Mouse (Mus musculus): ENCODE data around the gene Ero1lb. TPM values are rescaled to one million over a fixed set of nuclear protein-coding genes. Genes with fewer than 3 reads are reported as not detected.
"Not testable (repeated sequence)": the region's sequence is repeated elsewhere in the genome, so short reads cannot be mapped to it uniquely, and the experiment has no call there.

Ero1lb gene
- total RNA-seq, 2 experiments from 2014 or later: 0.89 to 1.3 TPM

DNA sequence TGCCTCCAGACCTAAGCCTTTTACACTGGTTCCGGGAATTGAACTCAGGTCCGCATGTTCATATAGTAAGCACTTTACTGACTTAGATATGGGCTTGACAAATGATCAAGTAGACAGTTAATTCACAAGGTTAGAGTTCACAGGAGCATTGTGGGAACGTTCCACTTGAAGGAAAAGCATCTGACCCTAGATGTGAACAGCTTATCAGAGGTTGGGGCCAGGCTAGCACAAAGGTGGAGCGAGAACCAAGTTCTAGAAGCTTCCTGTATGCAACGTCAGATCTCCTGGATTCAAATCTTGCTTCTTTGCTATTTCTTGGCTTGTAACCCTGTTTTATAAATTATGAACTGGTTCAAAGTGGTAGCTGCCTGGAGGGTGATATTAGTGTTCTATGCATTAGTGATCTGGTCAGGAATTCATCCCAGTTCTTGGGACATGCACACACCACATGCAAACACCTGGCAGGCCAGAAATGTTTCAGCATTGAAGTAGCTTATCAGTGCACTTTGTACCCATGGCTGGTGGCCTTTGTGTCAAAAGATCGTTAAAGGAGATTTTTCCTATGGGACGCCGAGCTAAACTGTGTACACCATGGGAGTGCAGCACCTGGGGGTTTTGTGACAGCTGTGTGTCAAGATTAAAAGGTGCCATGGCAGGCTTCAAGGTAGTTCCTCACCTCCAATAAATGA lies 21.6 kb upstream of the Ero1lb start:
- Histone ChIP-seq H3K4me3 (no peak overlapping the region), H3K27ac (no peak overlapping the region)
- no peak for TF ChIP-seq CTCF (IDR thresholded peaks at IDR 0.05)
- DNase-seq: no peak
- intact Hi-C loops (cut with DNase I): no loop called here

DNA sequence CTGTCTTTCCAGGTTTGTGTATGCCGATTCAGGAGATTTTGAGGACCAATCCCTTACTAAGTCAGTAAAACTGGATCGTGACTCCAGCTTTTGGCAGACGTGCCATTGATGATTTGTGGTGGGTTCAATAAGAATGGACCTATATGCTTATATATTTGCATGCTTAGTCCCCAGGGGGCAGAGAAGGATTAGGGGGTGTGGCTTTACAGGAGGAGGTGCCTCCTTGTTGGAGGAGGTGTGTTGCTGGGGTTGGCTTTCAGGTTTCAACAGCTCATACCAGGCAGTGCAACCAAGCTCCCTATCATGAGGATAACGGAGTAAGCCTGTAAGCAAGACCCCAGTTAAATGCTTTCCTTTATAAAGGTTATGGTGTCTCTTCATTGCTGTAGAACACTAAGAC lies 11.5 kb upstream of the Ero1lb start:
- intact Hi-C loops (cut with DNase I): no loop called here
- DNase-seq: no peak
- Histone ChIP-seq H3K27ac (no peak overlapping the region), H3K4me3 (no peak overlapping the region)
- TF ChIP-seq CTCF (IDR thresholded peaks at IDR 0.05): no peak

- no peak overlapping the region for H3K27ac ChIP-seq
- intact Hi-C loops (cut with DNase I): no loop called here
- H3K4me3 ChIP-seq: no peak overlapping the region
- no peak for TF ChIP-seq CTCF (IDR thresholded peaks at IDR 0.05)
- DNase-seq: no peak
Observed at GRCm38 (mm10) chr13:12559044-12559443, 6.6 kb upstream of the Ero1lb start.

- no peak for TF ChIP-seq CTCF (IDR thresholded peaks at IDR 0.05)
- DNase-seq: no peak
- intact Hi-C loops (cut with DNase I): no loop called here
- Histone ChIP-seq H3K27ac (no peak overlapping the region), H3K4me3 (no peak overlapping the region)
Observed at GRCm38 (mm10) chr13:12559462-12560120, 6.1 kb upstream of the Ero1lb start.

DNA sequence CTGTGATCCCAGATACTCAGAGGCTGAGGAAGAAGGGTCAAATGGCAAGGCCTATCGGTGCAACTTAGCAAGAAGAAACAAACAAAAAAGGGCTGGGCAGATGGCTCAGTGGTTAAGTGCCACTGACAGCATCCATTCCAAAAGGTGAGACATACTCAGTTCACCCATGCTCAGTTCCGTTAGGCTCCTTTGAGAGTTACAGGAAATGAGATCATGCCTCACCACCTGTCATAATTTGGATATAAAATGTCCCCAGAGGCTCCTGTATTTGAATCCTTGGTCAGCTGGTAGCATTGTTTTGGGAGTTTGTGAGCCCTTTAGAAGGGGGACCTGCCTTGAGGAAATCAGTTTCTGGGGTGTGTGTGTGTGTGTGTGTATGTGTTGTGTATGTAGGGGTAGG lies 3.9 kb upstream of the Ero1lb start:
- intact Hi-C loops (cut with DNase I): no loop called here
- no peak for TF ChIP-seq CTCF (IDR thresholded peaks at IDR 0.05)
- Histone ChIP-seq H3K27ac (no peak overlapping the region), H3K4me3 (no peak overlapping the region)
- DNase-seq: no peak

DNA sequence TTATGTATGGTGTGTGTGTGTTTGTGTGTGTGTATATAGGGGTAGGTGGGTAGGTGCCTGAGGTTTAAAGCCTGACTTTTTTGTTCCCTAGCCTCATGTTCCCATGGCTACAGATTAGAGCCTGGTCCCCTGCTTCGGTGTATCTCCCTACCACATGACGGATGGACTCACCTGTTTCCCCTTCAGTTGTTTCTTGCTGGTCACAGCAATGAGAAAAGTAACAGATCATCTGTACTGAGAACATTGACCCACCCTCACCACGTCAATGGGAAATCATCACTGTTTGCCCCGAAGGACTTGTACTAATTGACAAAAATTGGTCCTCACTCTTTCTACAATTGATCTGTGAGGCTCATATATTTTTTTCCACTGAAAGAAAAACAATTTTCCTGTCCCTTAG lies 3.4 kb upstream of the Ero1lb start:
- Histone ChIP-seq H3K27ac (no peak overlapping the region), H3K4me3 (no peak overlapping the region)
- DNase-seq: no peak
- intact Hi-C loops (cut with DNase I): no loop called here
- no peak for TF ChIP-seq CTCF (IDR thresholded peaks at IDR 0.05)

DNA sequence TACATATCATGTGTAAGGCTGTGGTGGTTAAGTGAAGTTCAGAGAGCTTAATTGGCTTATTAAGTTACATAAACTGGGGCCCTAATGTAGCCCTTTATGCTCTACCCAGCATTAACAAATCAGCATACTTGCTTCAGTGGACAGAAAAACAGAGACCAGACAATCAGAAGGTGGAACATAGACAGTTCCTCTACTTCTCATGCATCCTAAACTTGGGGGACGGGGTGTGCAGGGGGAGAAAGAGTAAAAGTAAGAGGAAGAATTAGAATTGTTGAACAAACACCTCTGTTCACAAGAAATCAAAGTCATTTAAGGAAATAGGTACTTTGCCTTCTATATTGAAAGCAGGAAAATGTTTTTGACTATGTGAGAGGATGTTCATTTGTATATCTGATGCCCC lies 2.3 kb downstream of the Ero1lb start:
- intact Hi-C loops (cut with DNase I): loop anchor here (5.0 kb wide), 1 partner anchor 106 kb away; the partner anchor contains the start of gene Lgals8
- Histone ChIP-seq H3K4me3 (no peak overlapping the region), H3K27ac (no peak overlapping the region)
- no peak for DNase-seq
- TF ChIP-seq CTCF (IDR thresholded peaks at IDR 0.05): no peak

DNA sequence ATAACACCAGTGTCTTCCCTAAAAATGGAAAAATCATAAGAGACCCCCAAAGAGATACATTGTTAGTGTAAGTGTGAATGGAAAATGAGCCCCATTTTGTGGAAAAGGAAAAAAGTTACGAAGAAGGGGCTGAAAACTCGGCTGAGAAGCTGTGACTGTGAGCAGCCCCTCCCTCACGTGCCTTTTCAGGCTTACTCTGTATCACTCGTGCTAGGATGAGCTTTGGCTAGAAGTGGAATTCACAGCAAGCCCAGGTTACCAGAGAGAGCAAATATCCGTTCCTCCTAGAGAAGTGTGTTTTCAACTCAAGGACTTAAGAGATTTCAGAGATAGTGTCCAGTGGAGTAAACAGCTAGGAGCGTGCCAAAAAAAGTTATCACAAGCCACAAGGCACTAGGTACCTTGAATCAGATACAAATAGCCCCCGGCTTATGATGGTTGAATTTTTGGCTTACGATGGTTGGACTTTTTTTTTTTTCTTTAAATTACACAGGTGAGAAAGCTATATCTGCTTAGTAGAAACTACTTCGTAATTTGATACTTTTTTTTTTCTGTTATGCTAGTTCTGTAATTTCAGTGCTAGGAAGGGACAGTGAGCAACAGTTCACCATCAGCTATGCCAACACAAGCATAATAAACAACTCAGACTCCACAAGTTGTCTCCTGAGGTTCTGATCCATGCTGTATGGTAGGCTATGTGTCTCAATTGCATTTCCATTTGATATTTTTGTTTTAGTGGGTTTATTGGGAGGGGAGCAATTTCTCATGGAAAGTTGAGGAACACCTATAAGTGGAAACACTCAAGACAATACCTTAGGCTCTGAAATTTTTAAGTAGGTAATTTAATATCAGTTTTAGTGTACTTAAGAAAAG lies 3.2 kb downstream of the Ero1lb start:
- no peak for TF ChIP-seq CTCF (IDR thresholded peaks at IDR 0.05)
- H3K4me3 ChIP-seq: no peak overlapping the region
- intact Hi-C loops (cut with DNase I): loop anchor here (5.0 kb wide), 1 partner anchor 107 kb away; the partner anchor contains the start of gene Lgals8
- H3K27ac ChIP-seq: no peak overlapping the region
- DNase-seq: no peak

- Histone ChIP-seq H3K4me3 (no peak overlapping the region), H3K27ac (no peak overlapping the region)
- DNase-seq: no peak
- intact Hi-C loops (cut with DNase I): loop anchor here (5.0 kb wide), 1 partner anchor 107 kb away; the partner anchor contains the start of gene Lgals8
- no peak for TF ChIP-seq CTCF (IDR thresholded peaks at IDR 0.05)
Observed at GRCm38 (mm10) chr13:12569741-12570140, 4.1 kb downstream of the Ero1lb start.

- DNase-seq: no peak
- no peak overlapping the region for H3K27ac ChIP-seq
- no peak for TF ChIP-seq CTCF (IDR thresholded peaks at IDR 0.05)
- intact Hi-C loops (cut with DNase I): no loop called here
- peak overlapping the region; percentile 46 for H3K4me3 ChIP-seq
Observed at GRCm38 (mm10) chr13:12574979-12575536, 9.4 kb downstream of the Ero1lb start.

DNA sequence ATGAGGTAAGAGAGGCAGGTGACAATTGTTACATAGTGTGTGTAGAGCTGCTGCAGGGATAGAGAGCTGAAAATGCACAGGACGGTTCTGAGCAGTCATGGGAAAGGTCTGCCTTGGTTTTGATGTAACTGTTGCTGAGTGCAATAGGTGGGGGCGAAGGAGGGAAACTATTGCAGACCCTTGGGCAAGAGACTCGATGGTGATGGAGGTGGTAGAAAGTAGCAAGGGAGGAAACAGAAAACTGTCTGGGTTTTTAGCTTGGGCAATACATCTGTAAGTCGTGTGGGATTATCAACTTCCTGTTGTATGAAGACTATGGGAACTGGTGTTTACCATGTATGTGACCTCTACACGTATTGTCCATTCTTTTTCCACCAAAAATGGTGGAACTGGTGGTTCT lies 12.5 kb downstream of the Ero1lb start:
- H3K4me3 ChIP-seq: no peak overlapping the region
- no peak for TF ChIP-seq CTCF (IDR thresholded peaks at IDR 0.05)
- intact Hi-C loops (cut with DNase I): no loop called here
- DNase-seq: no peak
- no peak overlapping the region for H3K27ac ChIP-seq

DNA sequence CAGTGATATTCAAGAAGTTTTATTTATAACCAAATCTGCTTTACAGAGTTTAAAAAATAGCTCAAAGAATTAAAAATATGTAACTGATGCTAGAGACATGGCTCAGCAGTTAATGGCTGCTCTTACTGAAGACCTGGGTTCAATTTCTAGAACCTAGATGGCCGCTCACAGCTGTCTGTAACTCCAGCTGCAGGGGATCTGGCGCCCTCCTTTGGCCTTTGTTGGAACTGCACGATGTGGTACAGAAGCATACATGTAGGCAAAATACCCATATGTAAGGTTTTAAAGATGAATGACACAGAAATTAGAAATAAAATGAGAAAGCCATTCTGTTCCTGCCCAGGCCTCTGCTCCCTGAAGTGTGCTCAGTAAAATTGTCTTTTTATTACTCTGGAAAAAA lies 23.3 kb downstream of the Ero1lb start:
- Histone ChIP-seq H3K27ac (no peak overlapping the region), H3K4me3 (no peak overlapping the region)
- TF ChIP-seq CTCF (IDR thresholded peaks at IDR 0.05): peak; percentile 69
- intact Hi-C loops (cut with DNase I): no loop called here
- DNase-seq: peak; percentile 58

GRCm38 (mm10) chr13:12597075-12597474 lies 31.4 kb downstream of the Ero1lb start:
- DNase-seq; H3K27ac ChIP-seq; intact Hi-C loops (cut with DNase I); H3K4me3 ChIP-seq: not testable (repeated sequence)

- DNase-seq; intact Hi-C loops (cut with DNase I); H3K27ac ChIP-seq; H3K4me3 ChIP-seq: not testable (repeated sequence)
Observed at GRCm38 (mm10) chr13:12610206-12610605, 44.5 kb downstream of the Ero1lb start.

- H3K4me3 ChIP-seq; DNase-seq; intact Hi-C loops (cut with DNase I); H3K27ac ChIP-seq: not testable (repeated sequence)
Observed at GRCm38 (mm10) chr13:12614026-12614425, 48.4 kb downstream of the Ero1lb start.

GRCm38 (mm10) chr13:12614591-12614990 lies 48.9 kb downstream of the Ero1lb start:
- DNase-seq; H3K27ac ChIP-seq; H3K4me3 ChIP-seq; intact Hi-C loops (cut with DNase I): not testable (repeated sequence)

DNA sequence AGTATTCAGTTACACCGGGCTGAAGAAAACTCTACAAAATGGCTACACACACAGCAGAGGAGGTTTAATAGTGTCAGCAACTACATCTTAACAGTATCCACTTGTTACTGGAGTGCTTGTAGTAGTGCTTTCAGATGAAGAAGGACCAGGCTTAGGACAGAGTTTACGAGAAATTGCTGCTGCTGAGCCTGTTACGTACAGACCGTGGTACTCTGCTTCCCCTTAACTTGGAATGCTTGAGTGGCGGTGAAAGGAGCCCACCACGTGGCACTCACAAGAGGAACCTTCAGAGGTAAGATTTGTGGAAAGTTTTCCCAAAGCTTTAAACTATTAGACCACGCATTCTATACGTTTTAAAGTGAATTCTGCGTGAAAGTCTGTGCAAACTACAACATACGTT lies 49.3 kb downstream of the Ero1lb start:
- H3K4me3 ChIP-seq; intact Hi-C loops (cut with DNase I); DNase-seq; H3K27ac ChIP-seq: not testable (repeated sequence)
